Comparison of ENCODE assay signal across 10 mouse cellular contexts in genomic region chrX:111462092-111462491, GRCm38 (mm10).
DNase-seq lines count a peak whose midpoint lies in the region; ATAC-seq and TF ChIP-seq lines count a peak whose summit lies in the region.
"Had no signal": no experiment of that assay in that cellular context is flagged by ENCODE, and none has a peak within 500 bp of the region (broad histone marks: within the 10 kb centered on the region; RNA-seq: fewer than 3 reads in every experiment).

No protein-coding gene starts in this region.

- peak overlapping the region; percentile 87 for H3K27ac ChIP-seq in heart, embryonic 10.5 days
- H3K27ac ChIP-seq in hindbrain, embryonic 11.5 days (ENCODE audit: low read depth, low read length) = peak overlapping the region; percentile 70; the same call in 1 of the 2 replicates
- no peak overlapping the region for H3K27ac ChIP-seq in liver, postnatal 0 days (ENCODE audit: low read depth)

- 12% methylated on average over 8 of the region's 8 CpGs for WGBS in heart, embryonic 10.5 days
- WGBS in hindbrain, embryonic 11.5 days = 17% methylated on average over 7 of the region's 8 CpGs
- 26% methylated on average over 8 of the region's 8 CpGs for WGBS in liver, postnatal 0 days (ENCODE audit: insufficient replicate concordance)

- peak overlapping the region; percentile 68 for H3K4me3 ChIP-seq in heart, embryonic 10.5 days
- H3K4me3 ChIP-seq in hindbrain, embryonic 11.5 days (ENCODE audit: low read depth, low read length) = peak overlapping the region; percentile 57
- H3K4me3 ChIP-seq in liver, postnatal 0 days (ENCODE audit: low read depth, low read length) = peak overlapping the region; percentile 54
- H3K4me3 ChIP-seq: myocyte had no signal

- ATAC-seq in hindbrain, embryonic 11.5 days (ENCODE audit: low FRiP score) = no peak
- no peak for ATAC-seq in liver, postnatal 0 days

- intact Hi-C loops in gastrocnemius, postnatal 14 days (cut with DNase I; ENCODE audit: low total_unique reads) = no loop called here

- no peaks in the 10 kb centered on the region for H3K9me3 ChIP-seq in heart, embryonic 10.5 days
- no peaks in the 10 kb centered on the region for H3K9me3 ChIP-seq in hindbrain, embryonic 11.5 days (ENCODE audit: control insufficient read depth, low read length)
- H3K9me3 ChIP-seq in liver, postnatal 0 days (ENCODE audit: low read length) = no peaks in the 10 kb centered on the region

- TF ChIP-seq EP300 in liver, postnatal 0 days (IDR thresholded peaks at IDR 0.05; ENCODE audit: low read depth) = no peak

- no peaks in the 10 kb centered on the region for H3K27me3 ChIP-seq in heart, embryonic 10.5 days (ENCODE audit: insufficient read depth, poor library complexity, severe bottlenecking)
- no peaks in the 10 kb centered on the region for H3K27me3 ChIP-seq in hindbrain, embryonic 11.5 days (ENCODE audit: control insufficient read depth, insufficient read depth, low read length)
- no peaks in the 10 kb centered on the region for H3K27me3 ChIP-seq in liver, postnatal 0 days (ENCODE audit: insufficient read depth, low read length)
- H3K27me3 ChIP-seq: CH12.LX had no signal

- no peak for TF ChIP-seq CTCF in liver, postnatal 0 days (IDR thresholded peaks at IDR 0.05; ENCODE audit: low read depth)

- H3K4me2 ChIP-seq in hindbrain, embryonic 11.5 days (replicated peaks; ENCODE audit: low read depth, low read length) = peak overlapping the region; percentile 45
- peak overlapping the region; percentile 81 for H3K4me2 ChIP-seq in liver, postnatal 0 days (ENCODE audit: low read depth, low read length)

- peak overlapping the region; percentile 67; the same call in 1 of the 2 replicates for H3K9ac ChIP-seq in hindbrain, embryonic 11.5 days (ENCODE audit: low read depth, low read length)
- H3K9ac ChIP-seq in liver, postnatal 0 days (replicated peaks) = no peak overlapping the region

- no peaks in the 10 kb centered on the region for H3K4me1 ChIP-seq in heart, embryonic 10.5 days
- no peaks in the 10 kb centered on the region for H3K4me1 ChIP-seq in hindbrain, embryonic 11.5 days (replicated peaks; ENCODE audit: control insufficient read depth, insufficient read depth, low read length)
- no peaks in the 10 kb centered on the region for H3K4me1 ChIP-seq in liver, postnatal 0 days (ENCODE audit: insufficient read depth)

- H3K36me3 ChIP-seq in heart, embryonic 10.5 days = no peaks in the 10 kb centered on the region
- H3K36me3 ChIP-seq in hindbrain, embryonic 11.5 days (ENCODE audit: control insufficient read depth, insufficient read depth, low read length) = no peaks in the 10 kb centered on the region
- H3K36me3 ChIP-seq in liver, postnatal 0 days (replicated peaks; ENCODE audit: insufficient read depth, low read length) = no peaks in the 10 kb centered on the region

- DNase-seq in heart, embryonic 10.5 days (ENCODE audit: low spot score) = no peak
- no peak for DNase-seq in heart, adult 9 months (ENCODE audit: low spot score in 2 of 2)
- peak; percentile 4 for DNase-seq in brain, adult 2 months (ENCODE audit: low read depth, low spot score)
- DNase-seq in hindbrain, embryonic 11.5 days (ENCODE audit: low spot score) = peak; percentile 20
- no peak for DNase-seq in liver, postnatal 0 days
- DNase-seq in thymus, postnatal 25 days = no peak
- no peak for DNase-seq in ovary, postnatal 14 days (ENCODE audit: low spot score)
- DNase-seq in gastrocnemius, postnatal 14 days = no peak

Comparison
In these comparisons a context has a peak if more than half of its experiments do, and no peak if none do; other contexts are left out.
1. DNase-seq: peak in brain, adult 2 months (single experiment) and hindbrain, embryonic 11.5 days (single experiment); none in heart, embryonic 10.5 days (single experiment), heart, adult 9 months (0 of 2), liver, postnatal 0 days (single experiment), thymus, postnatal 25 days (single experiment), ovary, postnatal 14 days (single experiment) and gastrocnemius, postnatal 14 days (single experiment).
2. Peak in every context shown above with its lines, with median percentiles within 50 percentile points of each other: H3K4me3 ChIP-seq.